Mouse (Mus musculus): ENCODE results near the gene Slc22a21. TPM values are rescaled to one million over a fixed set of nuclear protein-coding genes. Genes with fewer than 3 reads are reported as not detected.
A peak's percentile ranks its signal among the peaks of the same experiment; 100 is the strongest.
"Not testable (repeated sequence)": the region's sequence is repeated elsewhere in the genome, so short reads cannot be mapped to it uniquely, and the experiment has no call there.

Gene Slc22a21
- polyA plus RNA-seq, 1 experiment from 2014 or later = 1.8 TPM

- H3K4me2 ChIP-seq; H3K9me3 ChIP-seq (replicated peaks); H3K4me3 ChIP-seq; H3K27me3 ChIP-seq; H3K9ac ChIP-seq; ATAC-seq (replicated peaks; ENCODE audit: insufficient number of reproducible peaks, insufficient read depth, low FRiP score, low read depth); H3K36me3 ChIP-seq; H3K27ac ChIP-seq; H3K4me1 ChIP-seq (replicated peaks): not testable (repeated sequence)
- WGBS = 62% methylated on average over 4 of the region's 4 CpGs
Observed at GRCm38 (mm10) chr11:53931944-53932318, 48.2 kb downstream of the Slc22a21 start.

DNA sequence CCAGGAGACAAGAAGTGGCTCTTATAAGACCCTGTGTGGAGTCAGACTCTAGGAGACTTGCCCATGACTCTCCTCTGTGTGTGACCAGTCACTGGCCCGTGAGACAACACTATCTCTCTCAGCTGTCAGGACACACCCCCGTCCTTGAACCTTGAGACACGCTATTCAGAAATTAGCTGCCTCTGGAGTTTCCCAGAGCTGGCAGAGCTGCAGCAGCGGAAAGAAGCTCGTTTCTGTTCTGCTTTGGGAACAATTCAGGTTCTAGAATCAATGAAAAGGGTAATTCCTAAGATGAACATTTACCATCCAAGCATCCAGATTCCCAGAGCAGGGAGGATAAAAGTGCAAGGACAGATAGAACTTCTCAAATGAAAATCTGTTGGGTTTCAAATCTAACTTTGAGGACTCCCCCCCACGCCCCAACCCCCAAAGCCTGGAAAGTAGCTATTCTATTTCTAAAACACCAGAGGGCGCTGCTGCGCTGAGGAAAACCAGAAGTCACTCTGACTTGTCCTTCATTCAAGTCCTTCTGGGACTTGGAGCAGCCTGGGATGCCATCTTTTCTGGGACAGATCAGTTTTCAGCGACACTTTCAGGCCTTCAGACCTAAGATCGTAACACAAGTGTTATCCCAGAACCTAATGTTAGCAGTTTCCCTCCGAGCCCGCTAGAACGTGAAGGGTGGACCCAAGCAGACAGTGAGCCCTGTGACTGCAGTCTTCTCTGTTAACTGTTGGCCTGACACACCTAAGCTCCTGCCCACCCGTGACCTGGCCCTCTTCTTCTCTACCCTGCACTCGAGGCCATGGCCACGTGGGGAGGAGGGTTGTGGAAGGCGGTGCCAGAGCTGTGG lies 48.8 kb downstream of the Slc22a21 start:
- WGBS = 23% methylated on average over 17 of the region's 17 CpGs
- no peak for ATAC-seq (replicated peaks; ENCODE audit: insufficient number of reproducible peaks, insufficient read depth, low FRiP score, low read depth)
- H3K9ac ChIP-seq = no peak overlapping the region
- no peak overlapping the region for H3K27ac ChIP-seq
- no peak overlapping the region for H3K4me3 ChIP-seq
- H3K27me3 ChIP-seq = no peaks in the 10 kb centered on the region
- H3K36me3 ChIP-seq = no peaks in the 10 kb centered on the region
- no peak overlapping the region for H3K4me2 ChIP-seq
- H3K4me1 ChIP-seq (replicated peaks) = peaks cover 3% of the 10 kb centered on the region; the same call in 1 of the 2 replicates
- no peaks in the 10 kb centered on the region for H3K9me3 ChIP-seq (replicated peaks)

- no peak for ATAC-seq (replicated peaks; ENCODE audit: insufficient number of reproducible peaks, insufficient read depth, low FRiP score, low read depth)
- WGBS = 81% methylated on average over 3 of the region's 3 CpGs
- Histone ChIP-seq H3K4me2 (no peak overlapping the region), H3K4me1 (replicated peaks) (peaks cover 3% of the 10 kb centered on the region; the same call in 1 of the 2 replicates), H3K36me3 (no peaks in the 10 kb centered on the region), H3K27ac (no peak overlapping the region), H3K27me3 (no peaks in the 10 kb centered on the region), H3K4me3 (no peak overlapping the region), H3K9ac (no peak overlapping the region), H3K9me3 (replicated peaks) (no peaks in the 10 kb centered on the region)
Observed at GRCm38 (mm10) chr11:53929741-53930140, 50.4 kb downstream of the Slc22a21 start.

GRCm38 (mm10) chr11:53928585-53928984 lies 51.5 kb downstream of the Slc22a21 start:
- Histone ChIP-seq H3K27ac (no peak overlapping the region), H3K27me3 (no peaks in the 10 kb centered on the region), H3K4me1 (replicated peaks) (peaks cover 3% of the 10 kb centered on the region; the same call in 1 of the 2 replicates), H3K9ac (no peak overlapping the region), H3K4me2 (no peak overlapping the region), H3K4me3 (no peak overlapping the region), H3K9me3 (replicated peaks) (no peaks in the 10 kb centered on the region), H3K36me3 (no peaks in the 10 kb centered on the region)
- WGBS = 68% methylated on average over 3 of the region's 3 CpGs
- ATAC-seq (replicated peaks; ENCODE audit: insufficient number of reproducible peaks, insufficient read depth, low FRiP score, low read depth) = no peak

GRCm38 (mm10) chr11:53926303-53926702 lies 53.8 kb downstream of the Slc22a21 start:
- Histone ChIP-seq H3K27ac (no peak overlapping the region), H3K4me2 (no peak overlapping the region), H3K9ac (no peak overlapping the region), H3K4me3 (no peak overlapping the region), H3K4me1 (replicated peaks) (no peaks in the 10 kb centered on the region), H3K36me3 (no peaks in the 10 kb centered on the region), H3K9me3 (replicated peaks) (no peaks in the 10 kb centered on the region), H3K27me3 (no peaks in the 10 kb centered on the region)
- no peak for ATAC-seq (replicated peaks; ENCODE audit: insufficient number of reproducible peaks, insufficient read depth, low FRiP score, low read depth)
- WGBS = 88% methylated on average over 5 of the region's 5 CpGs

GRCm38 (mm10) chr11:53918851-53919250 lies 61.3 kb downstream of the Slc22a21 start:
- Histone ChIP-seq H3K4me3 (no peak overlapping the region), H3K27me3 (no peaks in the 10 kb centered on the region), H3K4me2 (no peak overlapping the region), H3K27ac (no peak overlapping the region), H3K9me3 (replicated peaks) (no peaks in the 10 kb centered on the region), H3K9ac (no peak overlapping the region), H3K36me3 (no peaks in the 10 kb centered on the region), H3K4me1 (replicated peaks) (no peaks in the 10 kb centered on the region)
- WGBS = 94% methylated on average over 4 of the region's 4 CpGs
- no peak for ATAC-seq (replicated peaks; ENCODE audit: insufficient number of reproducible peaks, insufficient read depth, low FRiP score, low read depth)

DNA sequence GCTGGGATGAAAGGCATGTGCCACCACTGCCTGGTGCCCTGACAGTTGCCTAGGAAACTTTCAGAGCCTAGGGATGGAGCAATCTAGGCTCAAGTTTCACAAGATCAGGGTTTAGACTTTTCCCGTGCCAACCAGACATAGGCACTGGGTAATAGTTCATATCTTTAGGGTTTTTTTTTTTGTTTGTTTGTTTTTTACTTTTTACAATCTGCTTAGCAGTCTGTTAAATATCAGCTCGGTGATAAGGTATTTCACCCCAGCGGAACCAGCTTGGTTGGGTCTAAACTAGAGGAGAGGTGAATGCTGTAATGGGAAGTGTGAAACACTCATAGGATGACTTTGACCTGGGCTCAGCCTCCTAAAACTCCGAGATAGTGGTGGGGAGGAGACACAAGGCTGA lies 69.1 kb downstream of the Slc22a21 start:
- H3K27ac ChIP-seq = no peak overlapping the region
- H3K4me1 ChIP-seq (replicated peaks) = no peaks in the 10 kb centered on the region
- H3K4me3 ChIP-seq = no peak overlapping the region
- WGBS = 67% methylated on average over 4 of the region's 4 CpGs
- no peak overlapping the region for H3K9ac ChIP-seq
- no peak for ATAC-seq (replicated peaks; ENCODE audit: insufficient number of reproducible peaks, insufficient read depth, low FRiP score, low read depth)
- no peaks in the 10 kb centered on the region for H3K9me3 ChIP-seq (replicated peaks)
- no peak overlapping the region for H3K4me2 ChIP-seq
- no peaks in the 10 kb centered on the region for H3K27me3 ChIP-seq
- H3K36me3 ChIP-seq = no peaks in the 10 kb centered on the region

DNA sequence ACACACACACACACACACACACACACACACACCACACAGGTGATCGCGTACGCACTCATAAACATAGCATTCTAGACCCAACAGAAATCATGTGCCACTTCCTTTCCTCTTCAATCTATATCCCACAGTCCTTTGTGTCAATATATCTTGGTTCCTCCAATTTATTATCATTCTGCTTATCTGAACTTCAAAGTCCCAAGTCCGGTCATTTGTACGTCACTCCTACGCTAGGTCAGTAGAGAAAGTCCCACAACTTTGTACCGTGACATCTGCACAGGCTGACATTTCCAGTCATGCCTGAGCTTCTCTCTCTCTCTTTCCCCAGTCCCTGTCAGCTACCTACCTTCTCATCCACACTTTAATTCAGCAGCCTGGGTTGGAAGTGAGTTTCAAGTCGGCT lies 71.4 kb downstream of the Slc22a21 start:
- Histone ChIP-seq H3K9me3 (replicated peaks) (no peaks in the 10 kb centered on the region), H3K4me1 (replicated peaks) (peaks cover 6% of the 10 kb centered on the region; the same call in 1 of the 2 replicates), H3K27ac (no peak overlapping the region), H3K36me3 (no peaks in the 10 kb centered on the region), H3K4me2 (no peak overlapping the region), H3K9ac (no peak overlapping the region), H3K27me3 (no peaks in the 10 kb centered on the region), H3K4me3 (no peak overlapping the region)
- ATAC-seq (replicated peaks; ENCODE audit: insufficient number of reproducible peaks, insufficient read depth, low FRiP score, low read depth) = no peak
- WGBS = 78% methylated on average over 8 of the region's 8 CpGs

- WGBS = 79% methylated on average over 9 of the region's 9 CpGs
- peaks cover 10% of the 10 kb centered on the region; the same call in 1 of the 2 replicates for H3K4me1 ChIP-seq (replicated peaks)
Observed at GRCm38 (mm10) chr11:53904534-53904925, 75.6 kb downstream of the Slc22a21 start.

GRCm38 (mm10) chr11:53903781-53904533 lies 76.2 kb downstream of the Slc22a21 start:
- no peaks in the 10 kb centered on the region for H3K9me3 ChIP-seq (replicated peaks)
- H3K27ac ChIP-seq = peak overlapping the region; percentile 15; the same call in 1 of the 2 replicates
- H3K4me1 ChIP-seq (replicated peaks) = peaks cover 10% of the 10 kb centered on the region; the same call in 1 of the 2 replicates
- H3K27me3 ChIP-seq = no peaks in the 10 kb centered on the region
- 40% methylated on average over 16 of the region's 16 CpGs for WGBS
- ATAC-seq (replicated peaks; ENCODE audit: insufficient number of reproducible peaks, insufficient read depth, low FRiP score, low read depth) = no peak; the same call in 1 of the 2 replicates
- no peaks in the 10 kb centered on the region for H3K36me3 ChIP-seq
- no peak overlapping the region for H3K9ac ChIP-seq
- no peak overlapping the region for H3K4me2 ChIP-seq
- no peak overlapping the region for H3K4me3 ChIP-seq

More at GRCm38 (mm10) chr11:53904534-53904925, 75.6 kb downstream of the Slc22a21 start:
- no peaks in the 10 kb centered on the region for H3K27me3 ChIP-seq
- H3K4me2 ChIP-seq = no peak overlapping the region
- no peak for ATAC-seq (replicated peaks; ENCODE audit: insufficient number of reproducible peaks, insufficient read depth, low FRiP score, low read depth)
- no peak overlapping the region for H3K27ac ChIP-seq
- no peak overlapping the region for H3K4me3 ChIP-seq
- H3K9me3 ChIP-seq (replicated peaks) = no peaks in the 10 kb centered on the region
- no peaks in the 10 kb centered on the region for H3K36me3 ChIP-seq
- no peak overlapping the region for H3K9ac ChIP-seq

DNA sequence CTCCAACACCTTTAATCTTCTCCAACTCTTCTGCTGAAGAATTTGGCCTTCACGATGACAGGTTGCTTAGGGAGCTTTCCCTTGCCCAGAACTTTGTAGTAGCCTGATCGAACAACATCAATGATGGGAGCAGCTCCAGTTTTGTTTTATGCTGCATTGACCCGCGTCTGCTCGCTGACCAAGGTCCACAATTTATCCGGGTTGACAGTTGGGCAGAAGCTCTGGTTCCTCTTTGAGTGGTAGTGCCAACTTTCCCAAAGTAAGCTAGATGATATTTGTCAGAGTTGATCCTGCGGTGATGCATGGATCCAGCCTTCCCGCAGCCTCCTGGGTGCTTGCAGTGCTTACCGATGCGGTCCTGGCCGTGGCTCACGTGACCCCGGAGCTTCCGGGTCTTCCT lies 77.4 kb downstream of the Slc22a21 start:
- no peak overlapping the region for H3K4me3 ChIP-seq
- no peak for ATAC-seq (replicated peaks; ENCODE audit: insufficient number of reproducible peaks, insufficient read depth, low FRiP score, low read depth)
- H3K9ac ChIP-seq = no peak overlapping the region
- no peak overlapping the region for H3K4me2 ChIP-seq
- H3K4me1 ChIP-seq (replicated peaks) = peaks cover 10% of the 10 kb centered on the region; the same call in 1 of the 2 replicates
- no peaks in the 10 kb centered on the region for H3K36me3 ChIP-seq
- H3K27me3 ChIP-seq = no peaks in the 10 kb centered on the region
- no peak overlapping the region for H3K27ac ChIP-seq
- 91% methylated on average over 14 of the region's 14 CpGs for WGBS
- H3K9me3 ChIP-seq (replicated peaks) = no peaks in the 10 kb centered on the region

Measured in heart, embryonic 15.5 days (tissue).